Mouse (Mus musculus): ENCODE data around the gene Obox1.
"Not testable (repeated sequence)": the region's sequence is repeated elsewhere in the genome, so short reads cannot be mapped to it uniquely, and the experiment has no call there.

GRCm38 (mm10) chr7:15388421-15388998, at the start of gene Obox1, which contains the start of gene Obox2:
- not testable (repeated sequence) for TF ChIP-seq CTCF, POLR2A (IDR thresholded peaks at IDR 0.05; ENCODE audit: insufficient read depth, low read depth, low read length)
